Mouse (Mus musculus) ES-Bruce4 (cell line): Measurements from ENCODE around the gene Ttc7.

Experiments used
- CTCF ChIP-seq: IDR thresholded peaks from one replicate; pipeline ENCODE4 v1.8.1; 2011; ENCODE audit warnings: low read depth, low read length
- EP300 ChIP-seq: IDR thresholded peaks from 2 replicates; pipeline ENCODE4 v1.6.1; 2011; ENCODE audit warnings: low read depth, low read length; ENCODE audit not compliant: insufficient read depth
- POLR2A ChIP-seq: IDR thresholded peaks from one replicate; pipeline ENCODE4 v1.8.1; 2011; ENCODE audit warnings: low read length; ENCODE audit not compliant: insufficient read depth

GRCm38 (mm10) chr17:87357506-87357905 is 74.8 kb downstream of the Ttc7 start:
- TF ChIP-seq CTCF (no peak), POLR2A (no peak), EP300 (no peak)
